Mouse (Mus musculus) stomach, embryonic 15.5 days (tissue): ENCODE results near the gene Clec5a. TPM values are rescaled to one million over a fixed set of nuclear protein-coding genes. Genes with fewer than 3 reads are reported as not detected.
"Not testable (repeated sequence)": the region's sequence is repeated elsewhere in the genome, so short reads cannot be mapped to it uniquely, and the experiment has no call there.

Experiments
- ATAC-seq: fragments of 200-750 bp; cut with Nextera tagmentation; 2 replicates; pipeline ENCODE4 v1.8.0; 2017; ENCODE audit warnings: low read depth, moderate number of reproducible peaks, moderate TSS enrichment; ENCODE audit not compliant: insufficient read depth, low FRiP score
- H3K27ac ChIP-seq: fragments of 300-500 bp; sonication (generic); 2 replicates; pipeline ENCODE4 v1.5.1; 2015; ENCODE audit warnings: mild to moderate bottlenecking, inconsistent platforms
- H3K27me3 ChIP-seq: fragments of 300-500 bp; sonication (generic); replicated peaks from 2 replicates; pipeline ENCODE4 v1.6.1; 2015; ENCODE audit warnings: inconsistent platforms
- H3K36me3 ChIP-seq: fragments of 300-500 bp; sonication (generic); 2 replicates; pipeline ENCODE4 v1.6.1; 2015; ENCODE audit warnings: inconsistent platforms
- H3K4me1 ChIP-seq: fragments of 300-500 bp; sonication (generic); 2 replicates; pipeline ENCODE4 v1.6.1; 2015; ENCODE audit warnings: inconsistent platforms
- H3K4me2 ChIP-seq: fragments of 300-500 bp; sonication (generic); 2 replicates; pipeline ENCODE4 v1.6.1; 2015; ENCODE audit warnings: mild to moderate bottlenecking, inconsistent platforms
- H3K4me3 ChIP-seq: fragments of 300-500 bp; sonication (generic); replicated peaks from 2 replicates; pipeline ENCODE4 v1.5.1; 2015; ENCODE audit warnings: inconsistent platforms
- H3K9ac ChIP-seq: fragments of 300-500 bp; sonication (generic); 2 replicates; pipeline ENCODE4 v1.6.1; 2015; ENCODE audit warnings: inconsistent platforms
- H3K9me3 ChIP-seq: fragments of 300-500 bp; sonication (generic); 2 replicates; pipeline ENCODE4 v1.6.1; 2016; ENCODE audit warnings: inconsistent platforms
- WGBS: fragments of 180-500 bp; shearing (Covaris S2); methylation state at CpG from one replicate; pipeline ENCODE4 v1.1.7; 2015; 5-methylcytosine and 5-hydroxymethylcytosine counted together
- polyA plus RNA-seq: library from polyadenylated mRNA; unstranded; fragments of >200 nt; fragmentation: Nextera tagmentation; extraction: Ambion mirVana; gene quantifications from 2 replicates; pipeline ENCODE4 v1.2.1, GENCODE M21; 2015

The Clec5a gene
- polyA plus RNA-seq = 2.0 and 2.1 TPM in 2 replicates

DNA sequence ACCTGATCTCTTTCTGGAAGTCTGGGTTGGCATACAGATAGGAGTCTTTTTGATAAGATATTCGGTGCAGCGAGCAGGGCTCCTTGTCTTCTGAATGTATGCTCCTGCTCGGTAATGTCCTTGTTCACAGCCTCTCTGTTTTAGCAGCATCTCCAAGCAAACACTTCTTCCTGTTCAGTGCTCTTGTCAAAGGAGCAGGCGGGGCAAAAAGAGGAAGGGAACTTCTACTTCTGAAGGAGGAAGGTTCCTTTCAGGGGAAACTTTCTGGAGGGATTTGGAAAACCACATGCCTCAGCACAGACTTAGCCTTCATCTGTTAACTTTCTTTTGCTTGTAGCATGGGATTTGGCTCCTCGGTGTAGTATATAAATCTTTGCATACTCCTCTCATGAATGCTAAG lies at the start of gene Clec5a:
TSS of gene Clec5a (minus strand) at position 177 of the 400 bp plus-strand sequence.
- H3K4me1 ChIP-seq = no peaks in the 10 kb centered on the region
- no peak within 1 kb of the TSS for H3K27ac ChIP-seq
- no peak within 1 kb of the TSS for H3K4me2 ChIP-seq
- no peaks in the 10 kb centered on the region for H3K36me3 ChIP-seq
- WGBS = 72% methylated on average over 5 of the region's 5 CpGs
- H3K9ac ChIP-seq = no peak within 1 kb of the TSS
- no peak within 1 kb of the TSS for H3K4me3 ChIP-seq
- H3K9me3 ChIP-seq = no peaks in the 10 kb centered on the region
- H3K27me3 ChIP-seq = no peaks in the 10 kb centered on the region
- ATAC-seq = no peak

DNA sequence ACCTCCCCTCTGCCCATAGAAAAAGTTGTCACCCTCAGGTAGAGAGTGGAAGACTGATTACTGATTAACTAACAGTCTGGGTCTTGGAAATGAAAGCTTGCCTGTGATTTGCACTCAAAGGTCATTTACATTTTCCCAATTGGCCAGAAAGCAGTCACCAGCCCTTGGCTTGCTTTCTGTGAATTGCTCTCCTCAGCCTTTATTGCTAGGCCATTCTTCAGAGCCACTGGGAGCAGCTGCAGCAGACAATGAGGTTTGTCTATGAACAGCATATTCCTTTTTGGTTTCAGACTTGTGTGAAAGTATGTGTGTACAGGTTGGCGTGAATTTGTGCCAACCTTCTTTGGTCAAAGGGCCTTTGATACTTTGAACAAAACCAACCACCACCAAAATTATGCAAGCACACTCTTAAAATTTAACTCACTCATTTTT lies 49.0 kb upstream of the Clec5a start:
- no peak overlapping the region for H3K4me2 ChIP-seq
- H3K4me1 ChIP-seq = no peaks in the 10 kb centered on the region
- 61% methylated on average over 1 of the region's 1 CpGs for WGBS
- H3K27ac ChIP-seq = no peak overlapping the region
- H3K9ac ChIP-seq = no peak overlapping the region
- H3K36me3 ChIP-seq = no peaks in the 10 kb centered on the region
- no peak; the same call in 1 of the 2 replicates for ATAC-seq
- H3K9me3 ChIP-seq = no peaks in the 10 kb centered on the region
- no peak overlapping the region for H3K4me3 ChIP-seq
- no peaks in the 10 kb centered on the region for H3K27me3 ChIP-seq

DNA sequence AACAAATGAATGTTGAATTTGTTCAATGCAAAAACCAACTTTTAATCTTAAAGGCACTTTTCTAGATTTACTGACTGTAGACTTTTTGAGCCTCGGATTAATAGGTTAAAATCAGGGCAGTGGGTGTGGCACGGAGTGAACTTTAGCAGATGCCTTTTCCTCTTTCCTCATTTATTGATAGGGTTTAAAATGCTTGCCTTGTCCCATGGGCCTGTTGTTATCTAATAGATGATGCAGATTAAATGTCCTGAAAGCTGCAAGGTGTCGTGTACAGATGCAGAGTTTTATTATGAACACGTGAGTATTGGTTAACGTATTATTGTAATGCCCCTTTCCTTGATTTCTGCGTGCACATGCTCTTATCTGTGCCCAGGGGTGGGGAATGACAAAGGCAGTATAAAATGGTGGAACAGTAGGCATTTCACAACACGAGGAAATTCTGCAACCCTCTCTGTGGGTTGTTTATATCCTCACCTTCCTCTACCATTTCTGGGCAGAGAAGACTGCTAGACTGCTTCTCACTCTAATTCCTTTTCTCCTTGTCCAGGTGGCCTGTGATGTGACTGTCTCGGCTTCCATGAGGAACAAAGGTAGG lies 42.9 kb upstream of the Clec5a start, which contains the start of gene Mgam:
TSS of gene Mgam (plus strand) at position 426 of the 595 bp plus-strand sequence.
- Histone ChIP-seq H3K4me3 (no peak within 1 kb of the TSS), H3K9ac (no peak within 1 kb of the TSS), H3K4me2 (no peak within 1 kb of the TSS), H3K9me3 (no peaks in the 10 kb centered on the region), H3K27me3 (no peaks in the 10 kb centered on the region), H3K4me1 (no peaks in the 10 kb centered on the region), H3K36me3 (no peaks in the 10 kb centered on the region), H3K27ac (no peak within 1 kb of the TSS)
- 75% methylated on average over 8 of the region's 8 CpGs for WGBS
- ATAC-seq = no peak

DNA sequence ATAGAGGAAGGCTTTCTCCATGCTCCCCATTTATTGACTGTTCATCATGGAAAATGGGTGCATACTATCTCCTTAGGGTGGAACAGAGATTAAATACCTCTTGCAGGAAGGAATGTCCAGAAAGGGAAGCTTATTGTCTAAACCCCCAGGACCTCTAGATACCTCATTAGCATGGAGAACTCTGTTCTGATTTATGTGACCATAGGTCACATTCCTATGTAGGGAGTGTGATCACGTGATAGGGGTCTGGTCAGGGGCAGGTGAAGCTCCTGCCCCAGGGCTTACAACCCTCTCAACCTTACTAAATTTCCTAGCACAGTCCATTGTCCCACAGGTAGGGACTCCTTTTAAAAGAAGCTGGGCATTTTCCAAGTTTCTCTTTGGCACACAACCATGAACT lies 40.5 kb upstream of the Clec5a start:
- Histone ChIP-seq H3K27ac (no peak overlapping the region), H3K36me3 (no peaks in the 10 kb centered on the region), H3K9me3 (no peaks in the 10 kb centered on the region), H3K4me2 (no peak overlapping the region), H3K9ac (no peak overlapping the region), H3K4me3 (no peak overlapping the region), H3K27me3 (no peaks in the 10 kb centered on the region), H3K4me1 (no peaks in the 10 kb centered on the region)
- no peak; the same call in 1 of the 2 replicates for ATAC-seq
- 23% methylated on average over 1 of the region's 1 CpGs for WGBS

DNA sequence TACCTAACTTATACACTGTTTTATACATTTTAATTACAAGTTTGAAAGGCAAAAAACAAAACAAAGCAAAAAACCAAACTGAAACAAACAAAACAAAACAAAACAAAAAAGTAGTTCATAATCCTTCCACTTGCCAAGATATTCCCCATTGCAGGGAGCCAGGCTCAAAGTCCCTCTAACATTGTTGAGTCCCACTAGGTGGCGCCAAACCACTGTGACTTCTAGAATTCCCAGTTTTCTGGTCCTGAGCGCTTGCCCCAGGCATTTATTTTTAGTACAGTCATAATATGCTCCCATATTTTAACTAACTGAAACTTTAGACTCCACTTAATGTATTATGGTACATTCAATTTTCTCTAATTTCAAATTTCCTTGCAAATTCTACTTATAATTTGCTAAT lies 32.3 kb upstream of the Clec5a start:
- H3K9ac ChIP-seq = no peak overlapping the region
- no peak overlapping the region for H3K4me3 ChIP-seq
- WGBS = 14% methylated on average over 2 of the region's 2 CpGs
- no peaks in the 10 kb centered on the region for H3K4me1 ChIP-seq
- H3K9me3 ChIP-seq = no peaks in the 10 kb centered on the region
- no peak overlapping the region for H3K4me2 ChIP-seq
- no peak overlapping the region for H3K27ac ChIP-seq
- no peaks in the 10 kb centered on the region for H3K36me3 ChIP-seq
- no peak for ATAC-seq
- H3K27me3 ChIP-seq = no peaks in the 10 kb centered on the region

DNA sequence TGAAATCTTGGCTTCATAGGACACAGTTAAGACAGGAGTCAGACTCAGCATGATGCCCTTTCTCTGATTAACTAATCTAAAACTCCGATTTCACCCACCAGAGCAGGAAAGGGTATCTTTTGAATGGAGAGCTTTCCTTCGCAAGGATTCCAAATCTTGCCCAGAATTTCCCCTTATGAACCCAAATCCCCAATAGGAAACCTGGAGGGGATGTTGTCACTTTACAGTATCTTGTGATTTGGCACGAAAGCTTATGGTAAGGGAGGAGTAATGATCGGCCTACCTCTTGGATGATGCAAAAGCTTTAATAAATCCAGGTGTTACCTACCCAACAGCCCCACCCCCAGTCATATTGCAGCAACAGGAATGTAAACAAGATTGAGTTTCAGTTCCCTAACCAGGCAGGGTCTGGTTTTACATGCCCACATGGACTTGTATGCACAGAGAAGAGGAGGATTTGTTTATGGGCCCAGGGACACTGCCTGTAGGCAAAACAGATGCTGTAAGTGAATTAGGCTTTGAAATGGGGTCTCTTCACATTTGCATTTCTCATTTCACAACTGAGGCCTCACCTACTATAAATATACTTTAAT lies 27.7 kb upstream of the Clec5a start, which contains the start of gene Tas2r138:
TSS of gene Tas2r138 (minus strand) at position 51 of the 593 bp plus-strand sequence.
- Histone ChIP-seq H3K27ac (no peak within 1 kb of the TSS), H3K4me1 (no peaks in the 10 kb centered on the region), H3K4me2 (no peak within 1 kb of the TSS), H3K9ac (no peak within 1 kb of the TSS), H3K36me3 (no peaks in the 10 kb centered on the region), H3K27me3 (no peaks in the 10 kb centered on the region), H3K9me3 (no peaks in the 10 kb centered on the region), H3K4me3 (no peak within 1 kb of the TSS)
- 77% methylated on average over 4 of the region's 4 CpGs for WGBS
- ATAC-seq = no peak

DNA sequence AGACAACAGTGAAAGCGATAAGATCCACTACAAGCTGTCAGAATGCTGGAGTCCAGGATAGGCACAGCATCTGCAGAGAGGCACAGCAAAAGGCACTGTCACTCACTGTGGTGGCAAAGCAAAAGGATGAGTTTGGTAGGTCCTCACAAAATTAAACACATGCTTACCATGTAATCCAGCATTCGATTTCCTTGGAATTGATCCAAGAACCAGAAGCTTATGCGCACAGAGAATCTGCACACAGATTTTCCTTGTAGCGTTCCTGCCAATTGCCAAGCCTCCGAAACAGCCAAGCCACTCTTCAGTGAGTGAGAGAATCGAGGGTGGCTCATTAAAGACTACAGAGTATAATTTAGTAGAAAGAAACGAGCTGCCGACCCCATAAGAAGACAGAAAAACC lies 24.6 kb upstream of the Clec5a start:
- Histone ChIP-seq H3K9ac (no peak overlapping the region), H3K27me3 (no peaks in the 10 kb centered on the region), H3K4me3 (no peak overlapping the region), H3K4me2 (no peak overlapping the region), H3K4me1 (no peaks in the 10 kb centered on the region), H3K9me3 (no peaks in the 10 kb centered on the region), H3K36me3 (no peaks in the 10 kb centered on the region), H3K27ac (no peak overlapping the region)
- whole genome bisulfite sequencing = 61% methylated on average over 8 of the region's 8 CpGs
- no peak for ATAC-seq

DNA sequence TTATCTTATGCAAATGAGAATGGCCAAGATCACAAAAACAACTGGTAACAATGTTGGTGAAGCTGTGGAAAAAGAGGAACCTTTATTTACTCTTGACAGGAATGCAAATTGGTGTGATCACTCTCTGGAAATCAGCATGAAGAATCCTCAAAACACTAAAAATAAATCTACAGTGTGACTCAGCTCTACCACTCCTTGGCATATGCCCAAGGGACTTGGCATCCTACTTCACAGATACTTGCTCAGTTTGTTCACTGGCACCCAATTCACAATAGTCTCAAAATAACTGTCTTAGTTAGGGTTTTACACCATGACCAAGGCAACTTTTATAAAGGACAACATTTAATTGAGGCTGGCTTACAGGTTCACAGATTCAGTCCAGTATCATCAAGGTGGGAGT lies 21.8 kb upstream of the Clec5a start:
- H3K4me2 ChIP-seq = no peak overlapping the region
- no peak overlapping the region for H3K9ac ChIP-seq
- no peak for ATAC-seq
- no peaks in the 10 kb centered on the region for H3K9me3 ChIP-seq
- H3K4me1 ChIP-seq = no peaks in the 10 kb centered on the region
- H3K4me3 ChIP-seq = no peak overlapping the region
- no peak overlapping the region for H3K27ac ChIP-seq
- H3K36me3 ChIP-seq = no peaks in the 10 kb centered on the region
- no peaks in the 10 kb centered on the region for H3K27me3 ChIP-seq

DNA sequence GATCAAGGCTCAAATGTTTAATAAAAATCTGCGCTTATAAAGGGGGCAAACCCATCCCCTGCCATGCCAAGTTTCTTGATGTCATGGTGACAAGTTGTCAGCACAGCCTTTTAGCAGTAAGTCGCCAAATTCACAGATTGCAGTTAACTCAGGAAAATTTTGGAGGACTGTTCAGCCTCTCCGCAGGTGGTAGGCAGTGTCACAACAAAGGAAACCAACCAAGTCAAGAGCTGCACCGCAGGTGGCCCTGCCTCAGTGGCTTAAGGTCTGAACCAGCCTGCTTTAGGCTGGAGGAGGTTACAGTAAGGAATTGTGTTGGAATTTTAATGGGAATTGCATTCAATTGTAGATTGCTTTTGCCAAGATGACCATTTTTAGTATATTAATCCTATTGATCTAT lies 12.9 kb upstream of the Clec5a start:
- not testable (repeated sequence) for H3K9me3 ChIP-seq, H3K27me3 ChIP-seq, H3K4me2 ChIP-seq, H3K27ac ChIP-seq, H3K36me3 ChIP-seq, H3K4me3 ChIP-seq, H3K9ac ChIP-seq, H3K4me1 ChIP-seq, ATAC-seq
- WGBS = 37% methylated on average over 4 of the region's 4 CpGs

DNA sequence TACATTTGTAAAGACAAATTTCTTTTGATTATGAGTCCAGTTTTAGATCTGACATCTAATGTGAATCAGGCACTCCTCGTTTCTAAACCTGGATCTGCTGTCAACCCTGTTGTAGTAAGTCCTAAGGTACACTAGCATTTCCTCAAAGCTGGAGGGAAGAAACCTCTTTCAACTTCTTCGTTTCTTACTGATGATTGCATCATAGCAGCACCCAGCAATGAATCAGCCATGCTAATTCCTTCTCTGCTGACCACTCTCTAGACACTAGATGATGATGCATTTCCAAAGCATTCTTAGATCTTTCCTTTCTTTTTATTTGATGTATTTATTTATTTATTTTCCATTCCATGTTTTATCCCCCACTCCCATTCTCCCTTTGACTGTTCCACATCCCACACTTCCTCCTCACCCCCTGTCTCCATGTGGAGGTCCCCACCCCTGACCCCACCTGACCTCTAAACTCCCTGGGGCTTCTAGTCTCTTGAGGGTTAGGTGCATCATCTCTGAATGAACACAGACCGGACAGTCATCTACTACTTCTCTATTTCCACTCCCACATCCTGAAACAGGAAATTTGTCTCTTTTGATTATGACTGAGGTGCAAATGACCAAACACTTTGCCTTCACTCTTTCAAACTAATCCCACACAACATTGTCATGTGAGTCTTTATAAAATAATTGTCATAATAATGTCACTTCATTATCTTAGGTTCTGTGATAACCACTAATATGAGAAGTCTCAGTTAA lies 9.4 kb upstream of the Clec5a start:
- Histone ChIP-seq H3K27ac (no peak overlapping the region), H3K9me3 (no peaks in the 10 kb centered on the region), H3K4me1 (no peaks in the 10 kb centered on the region), H3K4me3 (no peak overlapping the region), H3K9ac (no peak overlapping the region), H3K27me3 (no peaks in the 10 kb centered on the region), H3K36me3 (no peaks in the 10 kb centered on the region), H3K4me2 (no peak overlapping the region)
- WGBS = 66% methylated on average over 3 of the region's 3 CpGs
- ATAC-seq = no peak

DNA sequence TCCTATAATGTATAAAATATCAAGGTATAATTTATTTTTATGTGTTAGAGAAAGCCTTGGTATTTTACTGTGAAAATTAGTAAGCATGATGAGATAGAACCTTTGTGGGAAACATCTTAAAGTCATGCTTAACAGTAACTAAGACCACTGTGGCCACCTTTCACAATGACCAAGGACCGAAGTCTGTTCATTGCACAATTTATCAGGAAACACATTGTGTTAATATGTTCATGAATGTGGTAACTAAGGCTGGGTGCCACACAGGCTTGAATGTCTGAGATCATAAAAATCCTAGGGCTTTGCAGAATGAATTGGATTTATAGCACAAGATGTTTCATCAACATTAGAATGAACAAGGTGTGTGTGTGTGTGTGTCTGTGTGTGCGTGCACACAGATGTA lies 2.7 kb upstream of the Clec5a start:
- no peaks in the 10 kb centered on the region for H3K9me3 ChIP-seq
- H3K4me1 ChIP-seq = no peaks in the 10 kb centered on the region
- 89% methylated on average over 2 of the region's 2 CpGs for WGBS
- no peaks in the 10 kb centered on the region for H3K36me3 ChIP-seq
- no peak for ATAC-seq
- H3K4me2 ChIP-seq = no peak overlapping the region
- no peak overlapping the region for H3K27ac ChIP-seq
- no peak overlapping the region for H3K4me3 ChIP-seq
- H3K27me3 ChIP-seq = no peaks in the 10 kb centered on the region
- H3K9ac ChIP-seq = no peak overlapping the region

DNA sequence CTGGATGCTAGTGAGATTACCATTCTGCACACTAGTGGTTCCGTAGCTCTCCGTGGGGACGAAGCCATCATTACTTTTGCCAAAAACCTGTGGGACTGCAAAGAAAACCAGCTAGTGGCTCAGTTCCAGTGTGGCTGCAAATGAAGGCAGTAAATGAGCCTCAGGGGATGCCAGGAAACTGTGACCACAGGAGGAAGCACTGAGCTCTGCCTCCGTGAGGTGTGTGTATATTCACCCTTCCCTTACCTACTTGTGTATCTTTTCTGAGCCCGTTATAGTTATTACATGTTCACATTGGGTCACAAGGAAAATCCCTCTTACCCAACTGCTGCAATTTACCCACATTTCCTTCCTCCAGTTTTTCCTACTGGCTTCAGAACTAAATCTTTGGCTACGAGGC lies 1.3 kb downstream of the Clec5a start:
- H3K4me2 ChIP-seq = no peak overlapping the region
- H3K4me3 ChIP-seq = no peak overlapping the region
- H3K9ac ChIP-seq = no peak overlapping the region
- H3K36me3 ChIP-seq = no peaks in the 10 kb centered on the region
- H3K27me3 ChIP-seq = no peaks in the 10 kb centered on the region
- WGBS = 84% methylated on average over 6 of the region's 6 CpGs
- no peaks in the 10 kb centered on the region for H3K9me3 ChIP-seq
- no peak for ATAC-seq
- no peak overlapping the region for H3K27ac ChIP-seq
- H3K4me1 ChIP-seq = no peaks in the 10 kb centered on the region
